Mouse (Mus musculus) c-Kit-negative CD71-positive TER-119-positive erythroid progenitor cells, embryonic 14.5 days (primary cell): ENCODE data around the gene Kcnab2.

Source experiments
- DNase-seq: peaks from one replicate; pipeline ENCODE4 v3.0.0-alpha.2; 2013; ENCODE audit warnings: low read depth, low spot score

Kcnab2 gene

DNA sequence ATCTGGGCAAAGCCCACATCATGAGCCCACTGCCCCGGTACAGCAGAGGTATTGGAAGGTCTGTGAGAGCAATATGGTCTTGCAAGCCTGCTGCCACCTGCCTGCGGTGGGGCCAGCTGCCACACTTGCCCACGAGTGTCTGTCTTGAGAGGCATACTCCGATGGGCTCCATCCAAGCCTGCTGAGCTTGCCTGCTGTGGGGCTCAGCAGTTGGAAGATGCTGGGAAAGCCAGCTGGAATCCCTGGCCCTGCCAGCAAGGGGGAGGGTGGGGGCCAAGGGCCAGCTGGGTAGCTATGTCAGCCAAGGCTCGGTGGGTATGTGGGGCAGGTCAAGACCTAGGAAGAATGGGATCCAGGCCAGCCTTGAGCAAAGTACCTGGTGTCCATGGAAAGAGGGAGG lies 85.5 kb downstream of the Kcnab2 start:
- DNase-seq, result no peak

DNA sequence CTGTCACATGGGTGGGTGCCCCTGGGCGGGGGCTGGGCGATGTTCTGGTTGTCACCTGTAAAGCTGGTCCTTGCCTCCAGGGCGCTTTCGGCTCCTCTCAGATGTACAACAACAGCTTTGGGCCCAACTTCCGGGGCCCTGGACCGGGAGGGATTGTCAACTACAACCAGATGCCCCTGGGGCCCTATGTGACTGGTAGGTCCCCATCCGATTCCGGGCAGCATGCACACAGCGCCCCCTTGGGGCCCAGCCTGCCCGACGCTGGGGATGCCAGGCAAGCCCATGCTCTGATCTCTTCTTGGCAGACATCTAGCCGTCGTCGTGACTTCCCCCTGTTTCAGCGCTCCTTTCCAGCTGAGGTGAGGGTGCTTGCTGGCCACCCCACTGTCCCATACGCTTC lies 92.0 kb downstream of the Kcnab2 start:
- no peak for DNase-seq

DNA sequence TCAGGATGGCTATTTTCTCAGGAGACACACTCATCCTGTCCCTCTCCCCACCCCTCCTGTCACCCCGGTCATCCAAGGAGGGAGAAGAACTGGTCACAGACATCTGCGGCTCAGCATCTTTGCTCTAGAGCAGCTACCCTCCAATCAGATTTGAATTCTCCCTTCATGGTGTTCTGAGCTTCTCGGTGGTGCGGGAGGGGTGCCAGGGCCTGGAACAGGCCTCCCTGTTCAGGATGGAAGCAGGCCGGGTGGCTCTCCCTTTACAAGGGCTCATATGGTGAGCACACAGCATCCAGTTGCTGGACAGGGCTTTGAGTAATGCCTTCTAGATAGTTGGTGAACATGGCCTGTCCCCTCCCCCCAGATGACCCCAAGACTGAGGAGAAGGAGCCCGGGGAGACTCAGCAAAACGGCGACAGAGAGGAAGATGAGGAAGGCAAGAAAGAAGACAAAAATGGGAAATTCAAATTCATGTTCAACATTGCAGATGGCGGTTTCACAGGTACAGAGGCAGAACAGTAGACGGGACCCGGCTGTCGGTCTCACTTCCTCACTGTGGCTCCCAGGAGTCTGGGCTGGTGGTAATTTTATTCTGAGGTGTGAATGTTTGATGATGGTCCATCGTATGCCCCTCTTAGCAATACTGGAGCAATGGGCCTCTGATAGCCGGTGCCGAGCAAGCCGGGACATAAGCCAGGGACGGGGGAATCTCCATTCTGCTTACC lies 95.0 kb downstream of the Kcnab2 start:
- DNase-seq, result no peak

DNA sequence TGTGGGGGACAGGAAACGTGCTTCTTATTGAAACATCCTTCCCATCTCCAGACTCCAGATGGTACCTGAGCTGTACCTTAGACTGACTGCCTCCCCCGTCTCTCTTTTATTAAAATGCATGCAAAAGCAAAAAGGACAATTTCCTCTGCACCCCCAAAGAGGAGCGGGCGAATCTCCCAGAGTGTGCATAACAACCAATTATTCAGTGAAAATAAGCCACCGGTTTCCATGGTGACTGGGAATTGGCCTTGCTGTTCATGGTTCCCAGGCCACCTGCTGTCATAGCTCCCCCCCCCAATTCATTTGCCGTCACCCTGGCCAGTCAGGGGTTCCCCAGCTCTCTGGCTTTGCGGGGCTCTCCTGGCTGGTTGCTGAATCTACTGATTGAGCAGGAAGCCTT lies 112.4 kb downstream of the Kcnab2 start:
- DNase-seq, result no peak

DNA sequence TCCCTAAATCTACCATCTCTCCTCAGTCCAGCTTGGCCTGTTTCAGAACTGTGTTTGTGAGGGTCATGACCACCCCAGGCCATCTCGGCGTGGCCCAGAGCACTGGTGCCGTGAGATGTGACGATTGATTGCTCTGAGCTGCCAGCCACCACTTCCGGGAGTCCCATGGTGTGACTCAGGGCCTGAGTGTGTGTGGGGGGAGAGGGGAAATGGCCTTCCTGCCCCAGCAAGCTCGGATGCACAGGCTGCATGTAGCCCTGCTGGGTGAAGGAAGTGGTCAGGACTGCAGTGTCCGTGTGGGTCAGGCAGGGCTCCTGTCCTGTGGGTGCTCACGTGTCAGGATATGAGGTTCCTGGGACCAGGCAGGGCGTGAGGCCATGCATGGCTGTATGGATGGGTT lies 115.5 kb downstream of the Kcnab2 start:
- no peak for DNase-seq

GRCm38 (mm10) chr4:152360855-152361254 lies 116.8 kb downstream of the Kcnab2 start:
- DNase-seq, result no peak

GRCm38 (mm10) chr4:152359700-152360099 lies 118.0 kb downstream of the Kcnab2 start:
- no peak for DNase-seq

- DNase-seq, result no peak
These were observed 122.0 kb downstream of the Kcnab2 start for GRCm38 (mm10) chr4:152355672-152356071.

GRCm38 (mm10) chr4:152353886-152354637 lies 123.6 kb downstream of the Kcnab2 start:
- DNase-seq, result no peak

DNA sequence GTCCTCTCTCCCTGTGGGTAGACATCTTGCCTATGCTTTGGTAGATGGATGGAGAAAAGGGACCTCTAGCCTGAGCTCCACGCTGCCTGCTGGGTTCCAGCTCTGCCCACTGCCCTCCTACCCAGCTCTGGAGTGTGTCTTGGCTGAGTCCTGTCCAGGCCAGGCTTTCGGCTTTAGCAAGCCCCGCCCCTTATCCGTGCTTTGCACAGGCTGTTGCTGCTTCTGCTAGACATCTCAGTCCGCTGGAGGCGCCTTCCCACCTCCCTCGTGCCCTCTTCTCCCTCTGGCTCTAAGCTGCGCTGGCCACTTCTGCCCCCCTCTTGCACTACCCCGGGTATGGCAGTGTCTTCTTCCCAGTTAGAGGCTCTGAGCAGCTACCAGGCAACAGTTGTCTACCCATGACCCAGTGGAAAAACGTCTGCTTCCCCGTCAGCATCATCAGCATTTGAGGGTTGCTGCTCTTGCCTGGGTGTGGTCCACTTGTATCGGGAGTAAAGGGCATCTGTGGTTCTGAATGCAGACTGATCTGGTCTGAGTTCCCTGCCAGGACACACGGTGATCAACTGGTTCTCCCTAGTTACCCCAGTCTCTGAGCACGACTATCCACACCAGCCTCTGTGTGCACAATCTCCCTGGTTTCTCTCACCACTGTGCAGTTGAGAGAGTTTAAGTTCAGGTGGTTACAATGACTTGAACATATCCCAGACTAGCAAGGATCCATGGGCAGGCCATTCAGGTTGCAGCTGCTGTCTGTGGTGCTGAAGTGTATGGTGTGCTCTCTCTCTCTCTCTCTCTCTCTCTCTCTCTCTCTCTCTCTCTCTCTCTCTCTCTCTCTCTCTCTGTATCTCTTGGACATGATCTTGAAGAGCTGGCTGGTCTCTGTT lies 126.0 kb downstream of the Kcnab2 start:
- DNase-seq, result no peak

DNA sequence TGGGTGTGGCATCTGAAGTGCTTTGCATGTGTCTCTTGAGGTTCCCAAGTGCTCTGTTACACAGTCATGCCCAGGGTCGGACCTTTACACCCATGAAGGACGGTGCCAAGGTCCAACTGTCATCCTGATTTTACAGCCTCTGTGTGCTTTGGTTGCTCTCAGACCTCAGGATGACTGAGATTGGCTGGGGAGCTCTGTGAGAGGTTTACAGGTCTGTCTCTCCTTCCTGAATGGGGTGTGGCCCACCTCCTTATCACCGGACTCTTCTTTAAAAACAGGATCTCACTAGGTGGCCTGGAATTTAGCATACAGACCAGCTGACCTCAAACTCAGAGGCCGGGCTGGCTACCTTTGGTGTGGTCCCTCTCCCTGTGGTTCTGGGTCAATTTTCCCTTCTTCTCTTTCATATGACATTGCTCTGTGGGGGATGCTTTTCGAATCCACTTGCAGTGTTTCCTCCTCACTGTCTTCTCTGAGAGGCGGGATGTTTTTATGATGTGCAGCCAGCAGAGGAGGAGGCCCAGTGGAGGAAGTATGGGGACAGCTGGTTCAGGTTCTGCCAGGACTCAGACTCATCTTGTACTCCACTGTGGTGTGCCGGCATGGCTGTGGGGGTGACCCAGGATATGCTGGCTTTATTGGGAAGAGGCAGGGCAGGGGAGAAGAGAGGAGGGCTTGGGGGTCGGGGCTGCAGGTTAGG lies 126.8 kb downstream of the Kcnab2 start:
- DNase-seq, result no peak

DNA sequence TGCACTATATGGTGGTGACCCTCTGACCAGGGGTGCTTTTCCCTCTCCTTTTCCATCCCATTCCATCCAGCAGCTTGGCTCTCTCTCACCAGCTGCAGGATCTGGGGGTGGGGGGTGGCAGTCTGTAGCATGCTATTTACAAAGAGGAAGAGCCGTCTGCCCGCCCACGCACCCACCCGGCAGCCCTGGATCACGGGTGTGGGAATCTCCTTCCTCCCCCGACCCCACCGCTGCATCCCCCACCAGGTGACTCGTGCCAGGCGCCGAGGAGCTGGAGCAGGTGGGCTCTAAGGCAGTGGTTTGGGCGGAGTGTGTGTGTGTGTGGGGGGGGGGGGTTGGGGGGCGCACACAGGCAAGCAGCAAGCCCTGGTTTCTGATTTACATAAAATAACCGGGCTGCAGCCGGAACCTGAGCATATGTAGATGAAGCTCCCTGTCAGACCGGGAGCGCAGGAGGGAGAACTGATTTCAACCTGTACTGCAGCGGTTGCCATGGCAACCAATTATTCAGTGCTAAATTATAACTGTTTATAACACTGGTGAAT lies 127.8 kb downstream of the Kcnab2 start:
- no peak for DNase-seq

DNA sequence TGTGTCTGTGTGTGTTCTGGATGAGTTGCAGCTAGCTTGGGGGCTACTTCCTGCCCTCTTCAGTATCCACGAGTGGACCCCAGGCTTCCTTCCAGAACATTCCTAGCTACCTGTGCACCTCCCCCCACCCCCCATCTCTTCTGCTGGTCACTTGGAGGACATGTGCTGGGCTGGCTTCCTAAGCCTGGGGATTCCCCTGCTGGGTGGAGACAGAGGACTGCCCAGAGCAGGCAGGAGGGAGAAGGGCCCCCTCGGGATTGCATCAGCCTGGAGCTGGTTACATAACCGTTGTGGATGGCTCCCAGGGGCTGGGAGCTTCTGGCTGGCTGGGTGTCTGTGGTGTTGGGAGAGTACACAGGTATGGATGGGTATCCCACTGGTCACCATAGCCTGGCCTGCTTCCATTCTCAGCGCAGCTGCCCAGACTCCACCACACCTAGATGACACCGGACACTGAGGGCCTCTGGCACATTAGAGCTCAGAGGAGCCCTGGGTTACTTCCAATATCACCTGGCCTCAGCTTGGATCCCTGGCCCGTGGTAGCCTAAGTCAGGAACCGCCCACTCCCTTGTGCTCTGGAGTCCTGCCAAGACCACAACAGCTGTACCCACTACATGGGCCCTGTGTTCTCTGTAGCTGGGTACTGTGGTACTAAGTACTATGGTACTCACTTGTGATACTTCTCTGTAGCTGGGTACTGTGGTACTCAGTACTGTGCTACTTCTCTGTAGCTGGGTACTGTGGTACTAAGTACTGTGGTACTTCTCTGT lies 132.4 kb downstream of the Kcnab2 start:
- DNase-seq, result no peak

DNA sequence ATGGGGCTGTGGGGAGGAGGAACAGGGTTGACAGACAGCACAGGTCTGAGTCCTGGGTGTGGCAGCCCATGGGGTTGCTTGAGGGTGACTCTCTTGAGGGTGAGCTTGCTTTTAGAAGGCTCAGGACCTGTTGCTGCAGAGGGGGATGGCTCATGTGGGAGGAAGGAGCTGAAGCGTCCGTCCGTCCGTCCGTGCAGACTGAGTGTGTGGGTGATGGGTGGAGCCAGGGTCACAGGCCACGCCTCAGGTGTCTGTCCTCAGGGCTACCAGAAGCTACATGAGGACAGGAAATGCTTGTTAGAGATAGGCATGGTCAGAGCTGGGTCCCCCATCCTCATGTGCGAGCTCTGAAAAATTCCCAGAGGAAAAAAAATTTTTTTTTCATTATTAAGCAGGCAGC lies 133.0 kb downstream of the Kcnab2 start:
- no peak for DNase-seq

- DNase-seq, result no peak
These were observed 134.4 kb downstream of the Kcnab2 start for GRCm38 (mm10) chr4:152343296-152343695.
